13 mouse cellular contexts compared by ENCODE assay signal in genomic region chr5:19482981-19483380, GRCm38 (mm10).
DNase-seq lines count a peak whose midpoint lies in the region; ATAC-seq and TF ChIP-seq lines count a peak whose summit lies in the region.
"Had no signal": no experiment of that assay in that cellular context is flagged by ENCODE, and none has a peak within 500 bp of the region (broad histone marks: within the 10 kb centered on the region; RNA-seq: fewer than 3 reads in every experiment).

No protein-coding gene starts in this region.

- peak; percentile 20 for DNase-seq in forebrain, postnatal 0 days
- DNase-seq in forebrain, embryonic 14.5 days (ENCODE audit: low spot score), result no peak
- DNase-seq in left cerebral cortex, postnatal 4 days, result peak; percentile 66
- DNase-seq in left cerebral cortex, adult 2 months (ENCODE audit: extremely low spot score in 1 of 2, low spot score in 2 of 2), result no peak
- DNase-seq in adrenal gland, postnatal 25 days, result peak; percentile 77
- peak; percentile 23 to 59 for DNase-seq in heart, adult 9 months (ENCODE audit: low spot score in 2 of 2)
- DNase-seq in thymus, postnatal 4 days, result no peak
- DNase-seq: kidney, adult 2 months; lung, adult 2 months had no signal

- H3K9me3 ChIP-seq in forebrain, postnatal 0 days (ENCODE audit: low read length), result no peaks in the 10 kb centered on the region
- no peaks in the 10 kb centered on the region for H3K9me3 ChIP-seq in forebrain, embryonic 14.5 days (replicated peaks; ENCODE audit: control insufficient read depth, low read length)
- no peaks in the 10 kb centered on the region for H3K9me3 ChIP-seq in kidney, embryonic 15.5 days (replicated peaks)
- H3K9me3 ChIP-seq: embryonic facial prominence, embryonic 15.5 days; G1E; heart, embryonic 15.5 days had no signal

- no peaks in the 10 kb centered on the region for H3K27me3 ChIP-seq in forebrain, postnatal 0 days (ENCODE audit: insufficient read depth, low read length)
- H3K27me3 ChIP-seq in forebrain, embryonic 14.5 days (replicated peaks; ENCODE audit: control insufficient read depth, insufficient read depth, low read length), result no peaks in the 10 kb centered on the region
- H3K27me3 ChIP-seq in kidney, embryonic 15.5 days, result no peaks in the 10 kb centered on the region
- H3K27me3 ChIP-seq: embryonic facial prominence, embryonic 15.5 days; heart, embryonic 15.5 days had no signal

- 82% methylated on average over 3 of the region's 3 CpGs for WGBS in forebrain, postnatal 0 days
- 90% methylated on average over 3 of the region's 3 CpGs for WGBS in forebrain, embryonic 14.5 days
- WGBS in kidney, embryonic 15.5 days, result 92% methylated on average over 3 of the region's 3 CpGs

- H3K4me3 ChIP-seq in forebrain, postnatal 0 days (ENCODE audit: low read depth, low read length), result no peak overlapping the region
- H3K4me3 ChIP-seq in forebrain, embryonic 14.5 days (ENCODE audit: low read depth, low read length), result no peak overlapping the region
- no peak overlapping the region for H3K4me3 ChIP-seq in left cerebral cortex, adult 2 months
- H3K4me3 ChIP-seq in kidney, embryonic 15.5 days (replicated peaks), result no peak overlapping the region
- H3K4me3 ChIP-seq: embryonic facial prominence, embryonic 15.5 days; heart, embryonic 15.5 days had no signal

- intact Hi-C loops in left cerebral cortex, postnatal 4 days (cut with DNase I), result no loop called here
- intact Hi-C loops in left cerebral cortex, adult 2 months (cut with DNase I), result no loop called here

- no peak for ATAC-seq in forebrain, postnatal 0 days
- ATAC-seq in forebrain, embryonic 14.5 days, result no peak
- ATAC-seq in kidney, embryonic 15.5 days (replicated peaks; ENCODE audit: low FRiP score), result no peak

- no peak overlapping the region for H3K27ac ChIP-seq in forebrain, postnatal 0 days (ENCODE audit: low read depth, low read length)
- H3K27ac ChIP-seq in forebrain, embryonic 14.5 days (ENCODE audit: low read depth, low read length), result no peak overlapping the region
- H3K27ac ChIP-seq in left cerebral cortex, adult 2 months, result no peak overlapping the region
- H3K27ac ChIP-seq in kidney, embryonic 15.5 days, result no peak overlapping the region
- H3K27ac ChIP-seq: embryonic facial prominence, embryonic 15.5 days; heart, embryonic 15.5 days had no signal

- TF ChIP-seq CTCF in forebrain, postnatal 0 days (IDR thresholded peaks at IDR 0.05; ENCODE audit: low read depth), result no peak
- TF ChIP-seq CTCF in left cerebral cortex, adult 2 months (IDR thresholded peaks at IDR 0.05), result no peak

- no peak overlapping the region for H3K4me2 ChIP-seq in forebrain, postnatal 0 days (ENCODE audit: low read depth)
- no peak overlapping the region for H3K4me2 ChIP-seq in forebrain, embryonic 14.5 days (ENCODE audit: low read length)
- H3K4me2 ChIP-seq in kidney, embryonic 15.5 days, result no peak overlapping the region
- H3K4me2 ChIP-seq: embryonic facial prominence, embryonic 15.5 days; heart, embryonic 15.5 days had no signal

- H3K36me3 ChIP-seq in forebrain, postnatal 0 days (ENCODE audit: insufficient read depth), result no peaks in the 10 kb centered on the region
- H3K36me3 ChIP-seq in forebrain, embryonic 14.5 days (ENCODE audit: control insufficient read depth, insufficient read depth, low read length), result no peaks in the 10 kb centered on the region
- no peaks in the 10 kb centered on the region for H3K36me3 ChIP-seq in kidney, embryonic 15.5 days
- H3K36me3 ChIP-seq: embryonic facial prominence, embryonic 15.5 days; G1E; heart, embryonic 15.5 days had no signal

- no peak overlapping the region for H3K9ac ChIP-seq in forebrain, postnatal 0 days
- no peak overlapping the region for H3K9ac ChIP-seq in forebrain, embryonic 14.5 days (ENCODE audit: low read length)
- no peak overlapping the region for H3K9ac ChIP-seq in kidney, embryonic 15.5 days
- H3K9ac ChIP-seq: embryonic facial prominence, embryonic 15.5 days; heart, embryonic 15.5 days had no signal

- no peaks in the 10 kb centered on the region for H3K4me1 ChIP-seq in forebrain, postnatal 0 days (ENCODE audit: insufficient read depth)
- no peaks in the 10 kb centered on the region for H3K4me1 ChIP-seq in forebrain, embryonic 14.5 days (ENCODE audit: control insufficient read depth, insufficient read depth, low read length)
- no peaks in the 10 kb centered on the region for H3K4me1 ChIP-seq in kidney, embryonic 15.5 days
- H3K4me1 ChIP-seq: embryonic facial prominence, embryonic 15.5 days; heart, embryonic 15.5 days had no signal

Comparison
In these comparisons a context has a peak if more than half of its experiments do, and no peak if none do; other contexts are left out.
1. DNase-seq: peak in forebrain, postnatal 0 days (single experiment), left cerebral cortex, postnatal 4 days (single experiment), adrenal gland, postnatal 25 days (single experiment) and heart, adult 9 months (2 of 2); none in forebrain, embryonic 14.5 days (single experiment), left cerebral cortex, adult 2 months (0 of 2) and thymus, postnatal 4 days (single experiment).